Mouse (Mus musculus) ES-E14 (cell line): Measurements from ENCODE around the gene E2f4.

ENCODE experiments used
- CHD2 ChIP-seq: IDR thresholded peaks from 2 replicates; pipeline ENCODE4 v1.6.1; 2014; ENCODE audit warnings: mild to moderate bottlenecking, low read depth, low read length, inconsistent platforms
- MAFK ChIP-seq: IDR thresholded peaks from 2 replicates; pipeline ENCODE4 v1.6.1; 2014; ENCODE audit warnings: mild to moderate bottlenecking, low read depth, low read length, inconsistent platforms; ENCODE audit not compliant: insufficient read depth
- ZC3H11A ChIP-seq: IDR thresholded peaks from 2 replicates; pipeline ENCODE4 v1.6.1; 2012; ENCODE audit warnings: low read depth, mild to moderate bottlenecking, inconsistent platforms, low read length, borderline replicate concordance
- ZNF384 ChIP-seq: IDR thresholded peaks from 2 replicates; pipeline ENCODE4 v1.6.1; 2012; ENCODE audit warnings: low read depth, low read length, inconsistent platforms

GRCm38 (mm10) chr8:105294776-105295175, 2.7 kb upstream of the E2f4 start:
- no peak for TF ChIP-seq MAFK
- TF ChIP-seq ZNF384, result no peak
- TF ChIP-seq ZC3H11A, result no peak
- TF ChIP-seq CHD2, result no peak
